Mouse (Mus musculus) liver, adult 2 months (tissue): ENCODE results near the gene Esf1. TPM values are rescaled to one million over a fixed set of nuclear protein-coding genes. Genes with fewer than 3 reads are reported as not detected.

Source experiments
- DNase-seq: peaks from one replicate; pipeline ENCODE4 v3.0.0-alpha.2; 2011; ENCODE audit warnings: low read depth, low spot score; ENCODE audit errors: extremely low read depth
- H3K27ac ChIP-seq: fragments of 200-500 bp; replicated peaks from 2 replicates; pipeline ENCODE4 v1.5.1; 2012; ENCODE audit warnings: low read depth, mild to moderate bottlenecking, control low read depth, inconsistent platforms, low read length; ENCODE audit not compliant: insufficient read depth
- H3K27me3 ChIP-seq: fragments of 200-500 bp; 2 replicates; pipeline ENCODE4 v1.6.1; 2012; ENCODE audit warnings: mild to moderate bottlenecking, moderate library complexity, low read length, inconsistent platforms; ENCODE audit not compliant: control insufficient read depth, insufficient read depth
- H3K36me3 ChIP-seq: fragments of 200-500 bp; 2 replicates; pipeline ENCODE4 v1.6.1; 2012; ENCODE audit warnings: low read length, inconsistent platforms; ENCODE audit not compliant: control insufficient read depth, insufficient read depth
- H3K4me1 ChIP-seq: fragments of 200-500 bp; 2 replicates; pipeline ENCODE4 v1.6.1; 2011; ENCODE audit warnings: low read length; ENCODE audit not compliant: control insufficient read depth, insufficient read depth
- H3K4me3 ChIP-seq: fragments of 200-500 bp; 2 replicates; pipeline ENCODE4 v1.5.1; 2011; ENCODE audit warnings: low read depth, mild to moderate bottlenecking, control low read depth, low read length, moderate library complexity; ENCODE audit not compliant: insufficient read depth
- H3K79me2 ChIP-seq: fragments of 200-500 bp; 2 replicates; pipeline ENCODE4 v1.6.1; 2012; ENCODE audit warnings: inconsistent platforms, mild to moderate bottlenecking, low read length, moderate library complexity; ENCODE audit not compliant: control insufficient read depth, insufficient read depth
- H3K9ac ChIP-seq: fragments of 200-500 bp; 2 replicates; pipeline ENCODE4 v1.6.1; 2012; ENCODE audit warnings: low read depth, mild to moderate bottlenecking, control low read depth, inconsistent platforms, low read length
- CTCF ChIP-seq: fragments of 200-500 bp; IDR thresholded peaks from 2 replicates; pipeline ENCODE4 v1.5.1; 2011; ENCODE audit warnings: low read depth, low read length, control low read depth
- POLR2A ChIP-seq: fragments of 200-500 bp; IDR thresholded peaks from 2 replicates; pipeline ENCODE4 v1.6.1; 2011; ENCODE audit warnings: low read length, control low read depth; ENCODE audit not compliant: insufficient read depth; ENCODE audit errors: extremely low read depth
- WGBS: fragments of 180-500 bp; shearing (Covaris S2); methylation state at CpG from one replicate; pipeline ENCODE4 v1.1.7; 2018; 5-methylcytosine and 5-hydroxymethylcytosine counted together
- polyA plus RNA-seq: library from polyadenylated mRNA; depleted of rRNA; stranded (reverse); fragments of >200 nt; gene quantifications from 2 replicates; pipeline ENCODE4 v1.2.3, GENCODE M21; 2012; rRNA removed
- total RNA-seq: library from RNA; depleted of rRNA; stranded (reverse); fragments of >200 nt; gene quantifications from 2 replicates; pipeline ENCODE4 v1.2.3, GENCODE M21; 2014; rRNA removed

Gene Esf1
- total and polyA plus RNA-seq, 2 experiments, result 0.71 to 10.6 TPM

GRCm38 (mm10) chr2:140078600-140079280 is 91.6 kb downstream of the Esf1 start:
- DNase-seq, result no peak
- 50% methylated on average over 6 of the region's 6 CpGs for WGBS
- no peak overlapping the region for H3K27ac ChIP-seq
- H3K4me1 ChIP-seq, result no peaks in the 10 kb centered on the region
- H3K4me3 ChIP-seq, result no peak overlapping the region
- TF ChIP-seq POLR2A (no peak), CTCF (no peak)
- H3K79me2 ChIP-seq, result no peaks in the 10 kb centered on the region
- no peaks in the 10 kb centered on the region for H3K36me3 ChIP-seq
- no peak overlapping the region for H3K9ac ChIP-seq
- no peaks in the 10 kb centered on the region for H3K27me3 ChIP-seq

- no peak overlapping the region for H3K4me3 ChIP-seq
- TF ChIP-seq CTCF (no peak), POLR2A (no peak)
- H3K27me3 ChIP-seq, result no peaks in the 10 kb centered on the region; the same call in 1 of the 2 replicates
- no peaks in the 10 kb centered on the region for H3K79me2 ChIP-seq
- H3K4me1 ChIP-seq, result no peaks in the 10 kb centered on the region
- WGBS, result 45% methylated on average over 1 of the region's 1 CpGs
- H3K27ac ChIP-seq, result no peak overlapping the region
- no peak overlapping the region for H3K9ac ChIP-seq
- no peaks in the 10 kb centered on the region for H3K36me3 ChIP-seq
- DNase-seq, result no peak
Measured at GRCm38 (mm10) chr2:140077476-140077875, 92.9 kb downstream of the Esf1 start.

- TF ChIP-seq CTCF (no peak), POLR2A (no peak)
- 80% methylated on average over 3 of the region's 3 CpGs for WGBS
- H3K9ac ChIP-seq, result no peak overlapping the region
- no peaks in the 10 kb centered on the region for H3K36me3 ChIP-seq
- no peaks in the 10 kb centered on the region; the same call in 1 of the 2 replicates for H3K27me3 ChIP-seq
- no peaks in the 10 kb centered on the region for H3K79me2 ChIP-seq
- H3K4me3 ChIP-seq, result no peak overlapping the region
- no peaks in the 10 kb centered on the region for H3K4me1 ChIP-seq
- H3K27ac ChIP-seq, result no peak overlapping the region
- no peak for DNase-seq
Measured at GRCm38 (mm10) chr2:140075150-140075549, 95.2 kb downstream of the Esf1 start.

Other genes with a start within 250 kb of the Esf1 start
- gene Tasp1, start 103.8 kb downstream of the Esf1 start, total RNA-seq, result 10.6 and 13.3 TPM in 2 replicates
- gene Tasp1, start 103.8 kb downstream of the Esf1 start, polyA plus RNA-seq, result 2.1 and 2.8 TPM in 2 replicates
- gene Gm17374, start 18.5 kb downstream of the Esf1 start, total RNA-seq, result not detected in 2 replicates
- not detected in 2 replicates for gene Gm17374, start 18.5 kb downstream of the Esf1 start, polyA plus RNA-seq
- gene Ndufaf5, start 85 bp upstream of the Esf1 start, total RNA-seq, result 9.1 and 11.4 TPM in 2 replicates
- gene Ndufaf5, start 85 bp upstream of the Esf1 start, polyA plus RNA-seq, result 2.6 and 2.8 TPM in 2 replicates
- not detected in 2 replicates for gene Sel1l2, start 219.1 kb upstream of the Esf1 start, total RNA-seq
- gene Sel1l2, start 219.1 kb upstream of the Esf1 start, polyA plus RNA-seq, result not detected in 2 replicates
- gene Macrod2, start 224.7 kb upstream of the Esf1 start, total RNA-seq, result 2.0 and 3.8 TPM in 2 replicates
- 3.3 and 4.1 TPM in 2 replicates for gene Macrod2, start 224.7 kb upstream of the Esf1 start, polyA plus RNA-seq